Mouse (Mus musculus): ENCODE measurements around the gene Stxbp4. TPM values are rescaled to one million over a fixed set of nuclear protein-coding genes. Genes with fewer than 3 reads are reported as not detected.

Stxbp4 gene
- polyA plus RNA-seq, 1 experiment: 3.1 TPM

DNA sequence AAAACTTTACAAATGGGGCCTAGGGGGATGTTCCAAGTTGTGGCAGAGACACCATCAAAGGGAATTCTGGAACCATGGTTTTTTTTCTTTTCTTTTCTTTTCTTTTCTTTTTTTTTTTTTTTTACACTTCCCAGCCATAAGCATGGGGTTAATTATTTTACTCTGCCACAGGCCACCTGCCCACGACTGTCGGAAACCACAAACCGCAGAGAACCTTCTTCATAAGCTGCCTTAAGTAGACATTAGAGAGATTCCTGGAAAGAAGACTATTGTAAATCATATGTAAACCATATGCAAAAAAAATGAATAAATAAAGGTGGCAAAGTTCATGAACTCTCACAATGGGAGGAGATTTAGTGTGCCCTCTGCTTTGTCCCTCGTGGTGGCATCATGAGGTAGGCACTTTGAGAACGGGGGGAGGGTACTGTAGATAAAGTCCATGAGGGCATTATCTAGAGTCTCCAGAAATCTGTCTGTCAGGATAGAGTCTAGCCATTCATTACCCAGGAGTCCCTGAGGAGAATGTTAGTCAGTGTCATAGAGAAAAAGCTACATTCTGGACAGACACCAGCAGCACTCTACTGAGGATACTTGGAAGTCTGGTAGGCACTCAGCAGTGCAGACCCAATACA lies 37.7 kb upstream of the Stxbp4 start:
- H3K27ac ChIP-seq (ENCODE audit: insufficient read depth, low read depth, low read length): no peak overlapping the region
- peaks cover 15% of the 10 kb centered on the region for H3K4me1 ChIP-seq (ENCODE audit: control insufficient read depth, insufficient read depth, low read length)
- H3K4me3 ChIP-seq (ENCODE audit: insufficient read depth, low read length): no peak overlapping the region
- TF ChIP-seq CTCF (IDR thresholded peaks at IDR 0.05; ENCODE audit: low read depth, low read length) (no peak), POLR2A (IDR thresholded peaks at IDR 0.05; ENCODE audit: borderline replicate concordance, low read depth, low read length) (no peak)

DNA sequence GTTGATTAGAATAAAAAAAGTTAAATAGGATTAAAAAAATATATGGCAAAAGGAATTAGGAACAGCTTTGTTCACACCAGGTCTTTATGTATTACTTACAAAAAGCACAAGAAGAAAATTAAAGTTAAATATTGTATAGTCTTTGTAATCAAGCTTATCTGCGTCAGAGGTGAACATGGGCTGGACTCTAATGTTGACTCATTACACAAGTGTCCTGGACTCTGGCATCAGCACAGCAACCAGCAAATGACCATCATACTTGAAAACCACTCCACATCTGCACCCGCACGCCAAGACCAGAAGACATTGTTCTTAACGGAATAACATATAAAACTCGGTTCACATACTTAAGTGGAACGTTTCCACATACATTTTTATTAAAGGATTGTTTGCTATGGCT lies 29.4 kb upstream of the Stxbp4 start:
- no peak overlapping the region for H3K4me3 ChIP-seq (ENCODE audit: insufficient read depth, low read length)
- no peak for TF ChIP-seq CTCF (IDR thresholded peaks at IDR 0.05; ENCODE audit: low read depth, low read length)
- no peak for TF ChIP-seq POLR2A (IDR thresholded peaks at IDR 0.05; ENCODE audit: borderline replicate concordance, low read depth, low read length)
- no peak overlapping the region for H3K27ac ChIP-seq (ENCODE audit: insufficient read depth, low read depth, low read length)
- peaks cover 12% of the 10 kb centered on the region for H3K4me1 ChIP-seq (ENCODE audit: control insufficient read depth, insufficient read depth, low read length)

DNA sequence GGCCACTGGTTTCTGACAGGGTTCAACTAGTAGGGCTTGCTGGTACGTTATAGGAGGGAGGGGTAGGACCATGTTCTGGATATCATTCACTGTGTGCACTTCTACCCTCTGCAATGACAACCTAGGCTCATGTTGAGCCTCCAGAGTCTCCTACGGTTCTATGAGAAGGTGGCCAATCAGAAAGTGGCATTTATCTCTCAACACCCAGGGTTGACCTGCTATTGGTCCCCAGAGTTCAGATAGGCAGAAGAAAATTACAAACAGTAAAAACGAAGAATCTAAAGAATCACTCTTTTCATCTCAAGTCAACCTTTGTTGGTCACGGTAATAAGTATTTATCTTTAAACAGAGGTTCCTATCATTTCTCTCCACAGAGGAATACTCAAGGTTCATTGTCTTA lies 29.0 kb upstream of the Stxbp4 start:
- Histone ChIP-seq H3K4me1 (ENCODE audit: control insufficient read depth, insufficient read depth, low read length) (peaks cover 12% of the 10 kb centered on the region), H3K4me3 (ENCODE audit: insufficient read depth, low read length) (no peak overlapping the region), H3K27ac (ENCODE audit: insufficient read depth, low read depth, low read length) (no peak overlapping the region)
- TF ChIP-seq POLR2A (IDR thresholded peaks at IDR 0.05; ENCODE audit: borderline replicate concordance, low read depth, low read length): no peak
- TF ChIP-seq CTCF (IDR thresholded peaks at IDR 0.05; ENCODE audit: low read depth, low read length): no peak

DNA sequence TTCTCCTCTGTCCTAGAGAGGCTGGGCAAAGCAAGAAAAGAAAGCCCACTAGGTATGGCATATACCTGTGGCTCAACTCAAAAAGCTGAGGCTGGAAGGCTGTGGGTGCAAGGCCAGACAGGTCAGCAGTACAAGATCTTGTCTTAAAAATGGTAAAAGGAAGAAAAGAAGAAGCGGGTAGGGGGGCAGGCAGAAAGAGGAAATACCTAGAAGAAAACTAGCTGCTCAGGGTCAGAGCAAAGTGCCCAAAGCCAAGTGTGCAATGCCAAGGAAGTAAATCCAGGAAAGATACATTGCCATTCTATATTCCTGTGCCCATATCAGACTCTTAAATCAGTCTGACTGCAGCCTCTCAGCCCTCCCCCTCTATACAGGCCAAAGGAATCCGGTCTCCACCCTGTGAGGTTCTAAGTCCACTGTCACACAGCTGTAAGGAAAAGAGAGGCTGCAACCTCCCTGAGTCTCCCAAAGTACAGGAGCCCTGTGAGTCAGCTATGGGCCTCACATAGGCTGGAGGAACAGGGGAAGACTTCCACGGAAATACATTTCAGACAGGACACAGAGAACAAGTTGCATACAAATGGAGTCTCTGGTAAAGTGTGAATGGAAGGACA lies 28.4 kb upstream of the Stxbp4 start:
- Histone ChIP-seq H3K4me1 (ENCODE audit: control insufficient read depth, insufficient read depth, low read length) (peaks cover 12% of the 10 kb centered on the region), H3K4me3 (ENCODE audit: insufficient read depth, low read length) (no peak overlapping the region), H3K27ac (ENCODE audit: insufficient read depth, low read depth, low read length) (no peak overlapping the region)
- TF ChIP-seq CTCF (IDR thresholded peaks at IDR 0.05; ENCODE audit: low read depth, low read length) (no peak), POLR2A (IDR thresholded peaks at IDR 0.05; ENCODE audit: borderline replicate concordance, low read depth, low read length) (no peak)

DNA sequence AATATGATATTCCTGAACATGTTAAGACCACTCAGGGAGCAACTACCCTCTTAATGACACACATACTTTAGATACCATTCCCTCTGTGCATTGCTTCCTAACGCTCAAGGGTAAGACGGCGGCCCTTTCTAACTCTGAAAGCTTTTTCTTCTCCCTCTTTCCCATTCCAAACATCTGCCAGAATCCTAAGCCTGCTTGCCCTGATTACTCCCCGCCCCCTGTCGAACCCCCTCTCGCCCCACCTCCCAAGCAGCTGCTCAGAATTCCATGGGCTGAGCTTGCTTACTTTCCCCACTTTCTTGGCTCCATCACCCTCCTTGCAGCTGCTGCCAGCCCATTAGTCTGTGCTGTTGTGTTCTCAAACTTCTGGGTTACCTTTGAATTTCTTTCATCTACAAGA lies 27.3 kb upstream of the Stxbp4 start:
- no peak for TF ChIP-seq POLR2A (IDR thresholded peaks at IDR 0.05; ENCODE audit: borderline replicate concordance, low read depth, low read length)
- no peak for TF ChIP-seq CTCF (IDR thresholded peaks at IDR 0.05; ENCODE audit: low read depth, low read length)
- H3K4me1 ChIP-seq (ENCODE audit: control insufficient read depth, insufficient read depth, low read length): peaks cover 12% of the 10 kb centered on the region
- H3K27ac ChIP-seq (ENCODE audit: insufficient read depth, low read depth, low read length): no peak overlapping the region
- H3K4me3 ChIP-seq (ENCODE audit: insufficient read depth, low read length): no peak overlapping the region

DNA sequence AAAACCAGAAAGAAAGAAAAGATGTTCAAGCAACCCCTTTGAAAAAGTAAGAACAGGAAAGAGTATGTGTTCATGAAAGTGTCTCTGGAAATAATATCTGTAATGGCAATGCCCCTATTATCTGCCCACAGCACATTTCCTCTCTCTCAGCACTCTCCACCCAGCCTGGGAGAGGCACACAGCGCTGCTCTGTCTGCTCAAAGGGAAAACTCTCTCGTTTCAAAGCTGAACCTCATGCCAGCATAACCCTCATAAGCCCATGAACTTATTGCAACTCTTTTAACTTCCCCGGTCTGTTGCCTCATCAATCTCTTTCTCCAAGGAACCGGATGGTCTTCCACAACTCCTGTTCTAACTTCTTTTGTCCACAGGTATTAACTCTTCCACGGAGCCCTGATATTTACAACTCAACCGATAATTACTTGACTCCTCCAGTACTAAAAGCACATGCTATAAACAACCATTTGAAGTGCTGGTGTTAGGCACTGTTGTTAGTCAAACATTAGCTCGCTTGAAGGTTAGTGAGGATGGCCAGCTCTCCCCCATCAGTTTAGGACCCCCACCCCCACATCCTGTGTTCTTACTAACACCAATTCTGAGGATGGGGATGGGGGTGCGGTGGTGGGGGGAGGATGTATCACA lies 26.6 kb upstream of the Stxbp4 start:
- peaks cover 12% of the 10 kb centered on the region for H3K4me1 ChIP-seq (ENCODE audit: control insufficient read depth, insufficient read depth, low read length)
- TF ChIP-seq CTCF (IDR thresholded peaks at IDR 0.05; ENCODE audit: low read depth, low read length): no peak
- TF ChIP-seq POLR2A (IDR thresholded peaks at IDR 0.05; ENCODE audit: borderline replicate concordance, low read depth, low read length): no peak
- no peak overlapping the region for H3K27ac ChIP-seq (ENCODE audit: insufficient read depth, low read depth, low read length)
- no peak overlapping the region for H3K4me3 ChIP-seq (ENCODE audit: insufficient read depth, low read length)

DNA sequence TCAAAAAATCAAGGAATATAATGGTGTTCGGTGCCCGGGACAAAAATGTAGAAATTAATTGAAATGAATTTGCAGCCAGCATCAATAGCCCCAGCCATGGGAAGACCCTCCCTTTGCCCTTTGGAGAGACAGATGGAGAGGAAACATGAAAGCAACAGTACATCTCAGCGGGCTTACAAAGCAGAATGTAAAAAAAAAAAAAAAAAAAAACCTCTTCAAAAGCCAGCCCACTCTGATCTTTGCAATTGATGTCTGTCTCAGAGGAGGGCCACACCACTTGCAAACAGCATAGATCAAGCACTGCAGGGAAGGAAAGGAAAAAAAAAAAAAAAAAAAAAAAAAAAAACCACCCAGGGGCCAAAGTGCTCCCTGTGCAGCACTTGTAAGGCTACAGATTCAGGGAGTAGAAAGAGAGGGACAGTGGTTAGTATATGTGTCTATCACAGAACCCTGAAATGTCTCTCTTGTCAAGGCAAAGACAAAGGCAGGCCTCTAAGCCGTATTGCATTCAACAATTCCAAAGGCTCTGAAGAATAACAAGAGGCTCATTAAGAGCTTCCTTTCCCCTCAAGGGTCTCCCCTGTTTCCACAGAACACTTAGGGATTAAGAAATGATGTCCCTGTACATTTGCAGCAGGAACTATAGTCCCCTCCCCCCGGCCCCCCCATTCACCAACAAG lies 25.9 kb upstream of the Stxbp4 start:
- Histone ChIP-seq H3K4me3 (ENCODE audit: insufficient read depth, low read length) (no peak overlapping the region), H3K4me1 (ENCODE audit: control insufficient read depth, insufficient read depth, low read length) (peaks cover 12% of the 10 kb centered on the region), H3K27ac (ENCODE audit: insufficient read depth, low read depth, low read length) (no peak overlapping the region)
- TF ChIP-seq CTCF (IDR thresholded peaks at IDR 0.05; ENCODE audit: low read depth, low read length) (no peak), POLR2A (IDR thresholded peaks at IDR 0.05; ENCODE audit: borderline replicate concordance, low read depth, low read length) (no peak)

DNA sequence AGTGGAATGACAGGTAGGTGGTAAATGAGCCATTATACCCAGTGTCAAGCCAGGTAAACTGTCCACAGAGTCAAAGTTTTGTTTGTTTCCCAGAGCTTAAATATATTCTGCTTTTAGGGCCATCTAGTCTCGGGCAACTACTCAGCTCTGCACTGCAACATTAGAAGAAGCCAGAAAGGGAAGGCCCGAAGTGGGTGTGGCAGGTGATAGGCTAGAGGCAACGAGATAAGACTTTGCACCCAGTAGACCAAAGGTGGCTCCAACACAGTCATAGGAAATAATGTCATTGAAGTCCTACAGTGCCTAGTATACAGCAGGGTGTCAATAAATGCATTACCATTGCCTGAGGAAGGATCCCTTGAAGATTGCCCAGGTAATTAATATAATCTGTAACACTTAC lies 25.2 kb upstream of the Stxbp4 start:
- TF ChIP-seq POLR2A (IDR thresholded peaks at IDR 0.05; ENCODE audit: borderline replicate concordance, low read depth, low read length) (no peak), CTCF (IDR thresholded peaks at IDR 0.05; ENCODE audit: low read depth, low read length) (no peak)
- no peak overlapping the region for H3K4me3 ChIP-seq (ENCODE audit: insufficient read depth, low read length)
- no peak overlapping the region for H3K27ac ChIP-seq (ENCODE audit: insufficient read depth, low read depth, low read length)
- H3K4me1 ChIP-seq (ENCODE audit: control insufficient read depth, insufficient read depth, low read length): peaks cover 12% of the 10 kb centered on the region

DNA sequence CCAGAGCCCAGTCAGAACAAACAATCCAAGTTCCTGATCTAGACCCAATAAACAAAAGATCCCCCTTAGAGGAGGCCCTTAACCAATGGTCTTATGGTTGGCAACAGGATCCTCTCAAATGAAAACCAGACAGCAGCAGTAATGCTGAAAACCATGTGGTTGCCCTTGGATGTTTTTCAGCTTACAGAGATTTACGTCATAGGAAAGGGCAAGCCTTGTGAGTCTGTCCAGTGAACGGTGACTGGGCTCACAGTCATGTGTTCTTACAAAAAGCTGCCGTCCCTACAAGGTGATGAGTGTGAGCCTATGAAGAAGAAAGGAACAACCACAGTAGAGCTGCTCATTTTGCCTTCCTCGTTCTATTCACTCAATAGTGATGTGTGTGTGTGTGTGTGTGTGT lies 22.8 kb upstream of the Stxbp4 start:
- Histone ChIP-seq H3K27ac (ENCODE audit: insufficient read depth, low read depth, low read length) (no peak overlapping the region), H3K4me3 (ENCODE audit: insufficient read depth, low read length) (no peak overlapping the region), H3K4me1 (ENCODE audit: control insufficient read depth, insufficient read depth, low read length) (peaks cover 1% of the 10 kb centered on the region)
- TF ChIP-seq CTCF (IDR thresholded peaks at IDR 0.05; ENCODE audit: low read depth, low read length) (no peak), POLR2A (IDR thresholded peaks at IDR 0.05; ENCODE audit: borderline replicate concordance, low read depth, low read length) (no peak)

DNA sequence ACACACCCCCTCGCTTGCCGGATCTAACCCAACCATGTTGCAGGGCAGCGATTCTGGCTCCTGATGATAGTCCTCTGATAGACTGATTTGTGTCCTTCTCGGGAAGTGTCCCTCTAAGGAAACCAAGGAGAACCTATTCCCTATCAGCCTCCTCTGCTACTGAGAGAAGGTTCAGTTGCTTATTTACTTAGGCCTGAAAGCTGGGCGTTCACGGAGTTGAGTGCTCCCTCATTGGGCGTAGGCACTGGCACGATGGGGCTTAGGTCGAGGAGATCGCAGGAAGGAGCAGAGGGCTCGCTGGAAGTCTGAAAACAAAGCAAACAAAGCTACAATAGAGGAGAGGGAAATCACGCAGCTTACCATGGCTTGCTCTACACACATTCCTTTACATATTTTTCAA lies 19.6 kb upstream of the Stxbp4 start:
- no peak for TF ChIP-seq POLR2A (IDR thresholded peaks at IDR 0.05; ENCODE audit: borderline replicate concordance, low read depth, low read length)
- TF ChIP-seq CTCF (IDR thresholded peaks at IDR 0.05; ENCODE audit: low read depth, low read length): no peak
- no peaks in the 10 kb centered on the region for H3K4me1 ChIP-seq (ENCODE audit: control insufficient read depth, insufficient read depth, low read length)
- no peak overlapping the region for H3K4me3 ChIP-seq (ENCODE audit: insufficient read depth, low read length)
- H3K27ac ChIP-seq (ENCODE audit: insufficient read depth, low read depth, low read length): no peak overlapping the region
